Mouse (Mus musculus) c-Kit-negative CD71-positive TER-119-positive erythroid progenitor cells, embryonic 14.5 days (primary cell): ENCODE results near the gene 3110082J24Rik.
"Not testable (repeated sequence)": the region's sequence is repeated elsewhere in the genome, so short reads cannot be mapped to it uniquely, and the experiment has no call there.

Source experiments
- DNase-seq: peaks from one replicate; pipeline ENCODE4 v3.0.0-alpha.2; 2013; ENCODE audit warnings: low read depth, low spot score

Gene 3110082J24Rik

GRCm38 (mm10) chr5:30072377-30072776, 33.5 kb downstream of the 3110082J24Rik start:
- DNase-seq: no peak

- no peak for DNase-seq
Measured at GRCm38 (mm10) chr5:30071677-30072076, 34.2 kb downstream of the 3110082J24Rik start.

GRCm38 (mm10) chr5:30067726-30068125, 38.2 kb downstream of the 3110082J24Rik start:
- no peak for DNase-seq

- not testable (repeated sequence) for DNase-seq
Measured at GRCm38 (mm10) chr5:30059607-30060006, 46.3 kb downstream of the 3110082J24Rik start.

- no peak for DNase-seq
Measured at GRCm38 (mm10) chr5:30058216-30058731, 47.6 kb downstream of the 3110082J24Rik start.
